Mouse (Mus musculus) heart, postnatal 25 days (tissue): ENCODE measurements around the gene Fam69a. TPM values are rescaled to one million over a fixed set of nuclear protein-coding genes. Genes with fewer than 3 reads are reported as not detected.
"Not testable (repeated sequence)": the region's sequence is repeated elsewhere in the genome, so short reads cannot be mapped to it uniquely, and the experiment has no call there.

ENCODE experiments used
- DNase-seq: peaks from one replicate; pipeline ENCODE4 v3.0.0; 2022; ENCODE audit warnings: low spot score
- intact Hi-C: fragments of 180-260 bp; cut with DNase I; formaldehyde crosslinking; loops from one replicate; pipeline ENCODE4 v1.15.1; 2025
- total RNA-seq, 2 experiments: library from RNA; stranded (reverse); gene quantifications; 2 replicates each; pipeline ENCODE4 v1.2.3; 2021

Gene Fam69a
- total RNA-seq: 10 to 100 TPM in 1 of 2 experiments, 1 to 10 TPM in 1; 8.0 to 10.9 TPM

DNA sequence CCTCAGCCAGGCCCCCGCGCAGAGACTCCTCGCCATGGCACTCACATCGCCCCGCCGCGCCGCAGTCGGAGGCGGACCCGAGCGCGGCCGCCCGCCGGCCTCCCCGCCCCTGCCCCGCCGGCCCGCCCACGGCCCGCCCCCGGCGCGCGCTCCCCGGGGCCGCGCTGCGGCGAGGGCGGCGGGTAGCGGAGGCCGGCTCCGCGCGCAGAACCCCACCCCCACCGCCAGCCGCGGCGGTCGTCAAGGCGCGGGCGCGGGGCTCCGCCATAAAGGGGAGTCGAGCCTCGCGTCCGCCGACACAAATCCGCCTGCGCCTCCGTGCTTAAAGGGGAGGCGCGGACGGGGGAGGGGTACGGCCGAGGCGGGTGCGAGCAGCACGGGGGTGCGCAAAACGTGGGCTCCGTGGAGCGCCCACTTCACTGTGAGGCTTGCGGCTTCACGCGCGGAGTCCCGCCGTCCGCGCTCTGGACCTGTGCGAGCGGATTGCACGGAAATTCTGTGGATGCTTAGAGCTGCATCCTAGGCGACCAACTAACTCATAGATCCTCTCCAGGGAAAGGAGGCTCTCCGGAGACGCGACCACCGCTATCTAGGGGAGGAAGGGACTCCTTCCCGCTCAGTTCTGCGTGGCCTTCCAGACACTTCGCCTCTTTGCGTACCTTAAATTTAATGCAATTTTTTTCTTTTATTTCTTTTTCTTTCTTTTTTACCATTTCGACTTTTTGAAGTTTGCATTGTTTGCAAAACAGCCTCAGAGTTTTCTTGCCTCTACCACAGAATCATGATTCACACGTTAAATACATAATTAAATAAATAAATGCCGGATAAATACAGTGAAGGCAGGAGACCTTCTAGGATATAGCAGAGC lies at the start of gene Fam69a:
Fam69a (minus strand) TSS at position 119 of the 868 bp plus-strand sequence.
- intact Hi-C loops: loop anchor here (2.0 to 5.0 kb wide), 4 partner anchors 14 to 66 kb away; no protein-coding TSS in a partner anchor
- peak; percentile 71 for DNase-seq

GRCm38 (mm10) chr5:108035523-108035922 lies 48.6 kb upstream of the Fam69a start:
- intact Hi-C loops: loop anchor here (2.0 kb wide), 1 partner anchor 115 kb away; no protein-coding TSS in a partner anchor

GRCm38 (mm10) chr5:108034194-108034593 lies 47.3 kb upstream of the Fam69a start:
- DNase-seq: no peak
- intact Hi-C loops: loop anchor here (1.0 to 5.0 kb wide), 4 partner anchors 47 to 129 kb away; partner anchors contain the start of gene Fam69a

More at GRCm38 (mm10) chr5:108035523-108035922, 48.6 kb upstream of the Fam69a start:
- no peak for DNase-seq

DNA sequence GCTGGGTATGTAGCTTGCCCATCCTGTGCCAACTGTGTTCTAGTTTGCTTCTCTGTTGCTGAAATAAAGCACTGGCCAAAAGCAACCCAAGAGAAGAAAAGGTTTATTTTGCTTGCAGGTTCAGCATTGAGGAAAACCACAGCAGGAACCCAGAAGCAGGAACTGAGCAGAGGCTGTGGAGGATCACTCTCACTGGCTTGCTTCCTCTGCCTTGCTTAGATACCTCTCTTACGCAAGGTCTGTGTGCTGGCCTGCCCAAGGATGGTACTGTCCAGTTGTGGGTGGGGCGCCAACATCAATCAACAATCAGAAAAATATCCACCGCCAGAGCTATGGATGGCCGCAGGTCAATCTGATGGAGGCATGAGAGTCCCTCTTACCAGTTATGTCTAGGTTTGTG lies 44.4 kb upstream of the Fam69a start:
- intact Hi-C loops: loop anchor here (5.0 kb wide), 2 partner anchors 44 to 51 kb away; partner anchors contain the start of gene Fam69a

GRCm38 (mm10) chr5:108029968-108030367 lies 43.1 kb upstream of the Fam69a start:
- DNase-seq: no peak
- intact Hi-C loops: loop anchor here (2.0 to 5.0 kb wide), 3 partner anchors 43 to 105 kb away; partner anchors contain the start of gene Fam69a

More for the DNA sequence above, 44.4 kb upstream of the Fam69a start:
- no peak for DNase-seq

DNA sequence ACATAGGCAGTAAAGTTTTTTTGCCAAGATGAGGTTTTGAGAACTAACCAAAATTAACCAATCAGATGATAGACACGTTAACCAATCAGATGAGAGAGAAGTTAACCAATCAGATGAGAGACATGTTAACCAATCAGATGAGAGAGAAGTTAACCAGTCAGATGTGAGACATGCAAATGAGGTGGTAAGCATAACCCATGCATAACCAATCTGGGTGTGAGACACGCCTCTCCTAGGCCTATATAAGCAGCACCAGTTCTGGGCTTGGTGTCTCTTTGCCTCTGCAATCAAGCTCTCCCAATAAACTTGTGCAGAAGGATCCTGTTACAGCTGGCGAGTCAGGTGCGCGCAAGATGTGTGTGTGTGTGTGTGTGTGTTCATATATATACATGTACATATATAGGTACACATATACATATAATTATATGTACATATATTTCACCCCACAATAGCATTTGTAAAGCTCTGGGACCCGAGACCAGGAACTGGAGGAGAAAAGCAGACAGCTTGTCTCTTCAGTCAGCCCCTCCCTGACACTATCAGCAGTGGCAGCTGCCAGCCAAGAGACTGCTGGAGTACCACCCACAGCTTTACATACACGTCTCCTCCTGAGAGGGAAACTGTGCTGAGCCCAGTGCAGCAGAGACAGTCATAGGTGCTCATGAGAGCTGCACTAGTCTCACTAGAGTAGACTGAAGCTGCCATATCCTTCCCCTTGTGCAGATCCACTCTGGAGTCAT lies 42.1 kb upstream of the Fam69a start:
- DNase-seq: not testable (repeated sequence)
- intact Hi-C loops: loop anchor here (2.0 kb wide), 1 partner anchor 104 kb away; no protein-coding TSS in a partner anchor

DNA sequence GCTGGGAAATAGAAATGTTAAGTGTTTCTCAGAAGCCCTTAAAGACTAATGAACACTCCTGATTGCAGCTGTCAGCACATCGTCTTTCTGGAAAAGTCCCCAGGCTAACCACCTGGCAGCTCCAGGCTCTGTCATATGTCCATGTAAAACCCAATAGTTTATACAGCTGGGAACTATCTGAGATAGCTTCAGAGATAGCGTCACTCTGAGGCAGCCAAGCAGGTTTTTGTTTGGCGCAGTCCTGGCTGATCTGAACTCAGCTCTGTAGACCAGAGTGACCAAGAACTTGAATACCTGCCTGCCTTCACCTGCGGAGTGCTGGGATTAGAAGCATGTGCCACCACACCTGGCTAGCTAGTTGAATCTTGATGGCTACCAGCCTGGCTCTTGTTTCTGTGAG lies 41.3 kb upstream of the Fam69a start:
- DNase-seq: no peak

DNA sequence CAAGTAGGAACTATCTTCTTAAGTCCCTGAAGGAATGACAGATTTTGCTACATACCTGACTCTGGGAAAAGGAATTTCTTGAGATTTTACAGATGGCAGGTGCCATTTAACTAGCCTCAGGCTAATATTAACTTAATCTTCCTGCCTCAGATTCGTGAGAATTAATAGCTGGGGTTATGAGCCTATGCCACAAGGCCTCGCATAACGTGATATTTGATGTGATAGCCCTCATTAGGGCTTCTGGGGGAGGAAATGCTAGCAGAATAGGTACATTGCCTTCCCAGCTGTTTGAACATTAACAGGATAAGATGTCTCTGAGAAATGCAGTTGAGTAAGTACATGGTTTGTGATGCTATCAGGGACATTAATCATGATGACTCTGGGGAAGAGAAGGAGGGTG lies 34.5 kb upstream of the Fam69a start:
- intact Hi-C loops: no loop called here
- DNase-seq: no peak

More for the DNA sequence above, 41.3 kb upstream of the Fam69a start:
- intact Hi-C loops: loop anchor here (2.0 kb wide), 1 partner anchor 103 kb away; no protein-coding TSS in a partner anchor

GRCm38 (mm10) chr5:108019367-108019766 lies 32.5 kb upstream of the Fam69a start:
- intact Hi-C loops: no loop called here
- DNase-seq: no peak

DNA sequence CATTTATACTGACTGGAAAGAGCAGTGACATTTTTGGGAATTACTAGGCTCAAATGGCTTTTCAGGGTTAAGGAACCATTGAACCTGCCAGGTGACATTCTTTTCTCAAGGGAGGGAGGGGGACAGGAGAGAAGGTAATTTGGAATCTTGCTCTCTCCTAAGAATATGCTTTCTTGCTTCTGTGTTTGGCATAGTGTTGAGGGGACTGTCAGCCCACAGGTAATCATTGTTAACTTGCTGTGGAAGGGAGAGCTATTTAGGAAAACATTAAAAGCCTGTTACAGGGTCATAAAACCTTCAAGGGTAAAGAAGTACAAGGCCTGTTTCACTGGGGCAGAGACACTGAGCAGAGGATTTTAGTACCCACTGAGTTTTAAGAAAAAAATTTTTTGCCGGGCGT lies 30.3 kb upstream of the Fam69a start:
- DNase-seq: no peak
- intact Hi-C loops: no loop called here

- intact Hi-C loops: no loop called here
- DNase-seq: peak; percentile 42
Measured at GRCm38 (mm10) chr5:108015422-108015821, 28.5 kb upstream of the Fam69a start.

DNA sequence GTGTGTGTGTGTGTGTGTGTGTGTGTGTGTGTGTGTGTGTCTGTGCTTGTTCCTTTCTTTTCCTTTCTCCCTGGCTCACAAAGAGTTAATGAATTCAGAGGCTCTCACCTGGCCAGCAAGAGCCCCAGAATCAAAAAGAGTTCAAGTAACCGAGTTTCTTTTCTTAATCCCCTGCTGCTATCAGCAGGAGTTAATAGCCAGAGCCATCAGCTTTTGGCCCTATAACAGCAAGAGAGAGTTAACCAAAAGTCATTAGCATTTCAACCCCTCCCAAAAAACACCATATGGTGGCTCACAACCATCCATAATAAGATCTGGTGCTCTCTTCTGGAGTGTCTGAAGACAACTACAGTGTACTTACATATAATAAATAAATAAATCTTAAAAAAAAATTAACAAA lies 27.3 kb upstream of the Fam69a start:
- intact Hi-C loops: no loop called here
- no peak for DNase-seq

DNA sequence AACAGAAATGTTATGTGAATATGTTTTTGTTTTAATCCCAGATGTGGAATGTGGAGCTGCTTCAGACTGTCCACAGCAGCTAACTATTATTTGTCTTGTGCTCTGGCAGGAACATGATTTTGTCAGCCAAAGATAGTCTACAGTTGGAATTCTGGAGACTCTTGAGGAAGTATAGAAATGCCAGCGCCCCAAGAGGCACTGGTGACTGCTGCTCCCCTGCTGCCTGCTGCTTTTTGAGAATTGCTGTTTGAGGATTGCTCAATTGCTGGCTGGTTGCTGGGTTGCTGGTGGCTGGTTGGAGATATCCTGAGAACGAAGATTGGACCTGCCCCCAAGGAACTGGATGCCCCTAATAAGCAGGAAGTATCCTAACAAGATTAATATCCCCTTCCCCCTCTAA lies 22.8 kb upstream of the Fam69a start:
- DNase-seq: no peak
- intact Hi-C loops: no loop called here

GRCm38 (mm10) chr5:108005134-108005533 lies 18.2 kb upstream of the Fam69a start:
- intact Hi-C loops: loop anchor here (2.0 kb wide), 1 partner anchor 80 kb away; no protein-coding TSS in a partner anchor
- DNase-seq: no peak

- intact Hi-C loops: no loop called here
- DNase-seq: no peak
Measured at GRCm38 (mm10) chr5:108002734-108003133, 15.8 kb upstream of the Fam69a start.

- no peak for DNase-seq
- intact Hi-C loops: loop anchor here (2.0 kb wide), 1 partner anchor 14 kb away; the partner anchor contains the start of gene Fam69a
Measured at GRCm38 (mm10) chr5:108000776-108001548, 14.1 kb upstream of the Fam69a start.

GRCm38 (mm10) chr5:107997717-107998116 lies 10.8 kb upstream of the Fam69a start:
- DNase-seq: peak; percentile 58
- intact Hi-C loops: no loop called here

DNA sequence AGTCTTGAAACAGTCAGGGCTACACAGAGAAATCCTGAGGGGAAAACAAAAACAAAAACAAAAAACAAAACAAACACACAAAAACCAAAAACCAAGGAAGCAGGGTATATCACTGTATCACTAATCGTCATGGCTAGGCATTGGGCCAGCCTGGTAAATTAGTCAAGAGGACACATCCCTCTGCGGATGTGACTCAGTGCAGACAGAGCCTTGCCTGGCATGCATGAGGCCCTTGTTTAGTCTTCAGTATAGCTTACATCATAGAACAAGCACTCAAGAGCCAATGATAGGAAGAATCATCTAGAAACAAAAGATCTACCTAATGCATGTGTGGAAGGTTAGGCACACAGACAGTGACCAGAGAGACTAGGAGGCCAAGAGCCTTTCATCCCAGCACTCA lies 9.1 kb upstream of the Fam69a start:
- intact Hi-C loops: no loop called here
- DNase-seq: no peak

- no peak for DNase-seq
- intact Hi-C loops: loop anchor here (2.0 to 5.0 kb wide), 4 partner anchors 13 to 67 kb away; no protein-coding TSS in a partner anchor
Measured at GRCm38 (mm10) chr5:107987835-107988251, 958 bp upstream of the Fam69a start.
